Mouse (Mus musculus) heart, adult 2 months (tissue): ENCODE measurements at regions not wholly inside any gene's neighbourhood (a gene's known extent, or its start where the extent isn't known, plus 50 kb on each side); places are given as distances from the start of the nearest gene placed in this dataset.

ENCODE experiments used
- DNase-seq, 2 experiments: peaks; one replicate each; pipeline ENCODE4 v3.0.0; 2021
- H3K27ac ChIP-seq: fragments of 200-600 bp; 2 replicates; pipeline ENCODE4 v1.8.1; 2022
- H3K27me3 ChIP-seq: fragments of 200-500 bp; 2 replicates; pipeline ENCODE4 v1.6.1; 2012; ENCODE audit warnings: mild to moderate bottlenecking, low read length, inconsistent platforms, mixed read lengths; ENCODE audit not compliant: control insufficient read depth, insufficient read depth
- H3K36me3 ChIP-seq: fragments of 200-500 bp; 2 replicates; pipeline ENCODE4 v1.6.1; 2012; ENCODE audit warnings: low read length, inconsistent platforms; ENCODE audit not compliant: control insufficient read depth, insufficient read depth
- H3K4me1 ChIP-seq: fragments of 200-500 bp; 2 replicates; pipeline ENCODE4 v1.6.1; 2011; ENCODE audit warnings: low read length; ENCODE audit not compliant: control insufficient read depth, insufficient read depth
- H3K4me3 ChIP-seq: fragments of 200-600 bp; 2 replicates; pipeline ENCODE4 v1.8.1; 2022
- H3K79me2 ChIP-seq: fragments of 200-500 bp; replicated peaks from 2 replicates; pipeline ENCODE4 v1.6.1; 2012; ENCODE audit warnings: mild to moderate bottlenecking, inconsistent platforms, low read length, moderate library complexity, mixed read lengths; ENCODE audit not compliant: control insufficient read depth, insufficient read depth
- H3K9ac ChIP-seq: fragments of 200-500 bp; 2 replicates; pipeline ENCODE4 v1.6.1; 2012; ENCODE audit warnings: low read depth, mild to moderate bottlenecking, control low read depth, inconsistent platforms, low read length, mixed read lengths
- CTCF ChIP-seq: fragments of 200-600 bp; IDR thresholded peaks from 2 replicates; pipeline ENCODE4 v1.8.1; 2022; ENCODE audit warnings: antibody characterized with exemption, mild to moderate bottlenecking, moderate library complexity
- EP300 ChIP-seq: fragments of 200-500 bp; IDR thresholded peaks from 2 replicates; pipeline ENCODE4 v1.6.1; 2011; ENCODE audit warnings: low read depth, low read length, control low read depth; ENCODE audit not compliant: insufficient read depth
- POLR2A ChIP-seq: fragments of 200-500 bp; IDR thresholded peaks from 2 replicates; pipeline ENCODE4 v1.6.1; 2011; ENCODE audit warnings: mild to moderate bottlenecking, low read depth, low read length, control low read depth; ENCODE audit not compliant: insufficient read depth
- WGBS: fragments of 180-500 bp; shearing (Covaris S2); methylation state at CpG from one replicate; pipeline ENCODE4 v1.1.7; 2018; 5-methylcytosine and 5-hydroxymethylcytosine counted together
- intact Hi-C: fragments of 180-260 bp; cut with DNase I; formaldehyde crosslinking; loops from one replicate; pipeline ENCODE4 v1.15.1; 2025

- 32% methylated on average over 2 of the region's 2 CpGs for WGBS
- Histone ChIP-seq H3K36me3 (no peaks in the 10 kb centered on the region), H3K4me1 (no peaks in the 10 kb centered on the region), H3K79me2 (no peaks in the 10 kb centered on the region), H3K9ac (no peak overlapping the region), H3K27me3 (no peaks in the 10 kb centered on the region), H3K27ac (no peak overlapping the region), H3K4me3 (no peak overlapping the region)
- intact Hi-C loops, result no loop called here
- TF ChIP-seq CTCF (no peak), POLR2A (no peak)
- no peak for DNase-seq
Measured at GRCm38 (mm10) chr6:126350476-126350875, 183.8 kb upstream of the Ntf3 start.

GRCm38 (mm10) chr6:126349905-126350304 lies 183.2 kb upstream of the Ntf3 start:
- Histone ChIP-seq H3K27me3 (no peaks in the 10 kb centered on the region), H3K79me2 (no peaks in the 10 kb centered on the region), H3K9ac (no peak overlapping the region), H3K4me3 (no peak overlapping the region), H3K36me3 (no peaks in the 10 kb centered on the region), H3K4me1 (no peaks in the 10 kb centered on the region), H3K27ac (no peak overlapping the region)
- 33% methylated on average over 2 of the region's 2 CpGs for WGBS
- DNase-seq, result no peak
- intact Hi-C loops, result no loop called here
- TF ChIP-seq EP300, result no peak
- TF ChIP-seq CTCF, result no peak
- no peak for TF ChIP-seq POLR2A

DNA sequence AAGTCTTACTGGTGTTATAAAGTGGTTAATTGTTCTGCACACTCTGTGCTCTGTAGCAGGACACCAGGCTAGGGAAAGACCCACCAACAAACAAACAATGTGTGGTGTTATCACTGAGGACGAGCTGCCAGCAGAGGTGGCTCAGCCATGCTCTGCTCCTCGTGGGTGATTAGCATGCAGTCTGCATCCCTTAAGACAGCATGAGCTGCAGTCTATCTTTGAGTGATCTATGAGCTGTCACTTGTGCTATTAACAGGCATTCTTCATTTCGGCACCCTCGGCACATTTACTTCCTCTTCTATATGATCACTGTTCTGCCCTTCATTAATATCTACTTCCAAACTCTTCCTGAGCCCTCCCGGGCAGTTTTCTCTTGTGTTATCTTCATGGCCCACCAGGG lies 178.5 kb upstream of the Ntf3 start:
- no peaks in the 10 kb centered on the region for H3K79me2 ChIP-seq
- H3K27me3 ChIP-seq, result no peaks in the 10 kb centered on the region
- H3K4me3 ChIP-seq, result no peak overlapping the region
- DNase-seq, result no peak
- no peak overlapping the region for H3K9ac ChIP-seq
- no peaks in the 10 kb centered on the region for H3K36me3 ChIP-seq
- TF ChIP-seq CTCF, result no peak
- TF ChIP-seq EP300, result no peak
- TF ChIP-seq POLR2A, result no peak
- H3K4me1 ChIP-seq, result no peaks in the 10 kb centered on the region
- H3K27ac ChIP-seq, result no peak overlapping the region
- WGBS, result 47% methylated on average over 5 of the region's 5 CpGs
- intact Hi-C loops, result no loop called here

DNA sequence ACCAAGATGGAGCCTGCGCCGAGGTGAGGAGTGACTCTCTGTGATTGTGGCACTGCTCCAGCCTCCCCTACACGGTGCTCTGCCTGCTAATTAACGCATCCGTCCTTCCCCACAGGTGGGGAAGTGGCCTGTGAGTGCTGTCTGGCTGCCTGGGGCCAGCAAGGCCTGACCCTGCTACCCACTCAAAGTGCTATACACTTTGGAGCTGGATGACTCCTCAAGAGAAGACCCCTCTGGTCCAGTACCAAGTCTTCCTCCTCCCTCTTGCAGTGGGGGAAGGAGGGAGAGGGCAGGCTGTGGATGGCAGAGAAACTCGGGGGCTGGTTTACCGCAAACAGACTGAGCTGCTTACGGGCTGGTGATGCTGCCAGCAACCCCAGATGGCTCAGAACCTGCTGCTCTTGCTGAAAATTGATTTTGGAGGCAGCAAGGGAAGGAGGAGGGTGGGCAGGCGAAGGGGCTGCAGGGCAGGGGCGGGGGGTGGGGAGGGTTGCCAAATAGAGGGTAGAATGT lies 173.4 kb upstream of the Ntf3 start:
- Histone ChIP-seq H3K4me3 (no peak overlapping the region), H3K4me1 (no peaks in the 10 kb centered on the region), H3K27ac (no peak overlapping the region), H3K36me3 (no peaks in the 10 kb centered on the region), H3K79me2 (no peaks in the 10 kb centered on the region), H3K9ac (no peak overlapping the region), H3K27me3 (no peaks in the 10 kb centered on the region)
- DNase-seq, result no peak
- TF ChIP-seq EP300 (no peak), POLR2A (no peak), CTCF (no peak)
- WGBS, result 57% methylated on average over 10 of the region's 10 CpGs
- intact Hi-C loops, result no loop called here

GRCm38 (mm10) chr6:126337711-126338110 lies 171.0 kb upstream of the Ntf3 start:
- TF ChIP-seq CTCF, result no peak
- TF ChIP-seq EP300, result no peak
- TF ChIP-seq POLR2A, result no peak
- H3K9ac ChIP-seq, result no peak overlapping the region
- no peaks in the 10 kb centered on the region for H3K27me3 ChIP-seq
- intact Hi-C loops, result no loop called here
- no peaks in the 10 kb centered on the region for H3K4me1 ChIP-seq
- no peak for DNase-seq
- no peak overlapping the region for H3K4me3 ChIP-seq
- H3K36me3 ChIP-seq, result no peaks in the 10 kb centered on the region
- H3K79me2 ChIP-seq, result no peaks in the 10 kb centered on the region
- H3K27ac ChIP-seq, result no peak overlapping the region
- 77% methylated on average over 8 of the region's 8 CpGs for WGBS

DNA sequence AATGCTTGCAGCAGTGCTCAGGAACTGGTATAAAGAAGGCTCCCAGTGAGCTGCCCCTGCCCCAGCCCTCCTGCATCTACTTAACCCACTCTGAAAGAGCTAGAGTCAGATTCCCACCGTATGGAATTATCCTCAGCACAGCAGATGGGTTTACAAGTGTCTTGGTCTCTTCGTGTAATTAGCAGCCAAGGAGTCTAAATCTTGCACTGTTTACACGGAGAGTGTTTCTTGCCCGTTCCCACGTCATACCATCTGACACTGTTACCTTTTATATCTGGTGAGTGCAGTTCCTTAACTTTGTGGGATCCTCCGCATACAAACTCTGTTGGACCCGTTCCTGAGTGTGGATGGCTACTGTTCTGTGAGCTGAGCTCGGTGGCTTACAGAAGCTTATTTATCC lies 167.5 kb upstream of the Ntf3 start:
- no peak for DNase-seq
- Histone ChIP-seq H3K4me1 (no peaks in the 10 kb centered on the region), H3K9ac (no peak overlapping the region), H3K4me3 (no peak overlapping the region), H3K36me3 (no peaks in the 10 kb centered on the region), H3K27me3 (no peaks in the 10 kb centered on the region), H3K79me2 (no peaks in the 10 kb centered on the region), H3K27ac (no peak overlapping the region)
- TF ChIP-seq EP300 (no peak), CTCF (no peak), POLR2A (no peak)
- intact Hi-C loops, result no loop called here
- WGBS, result 85% methylated on average over 8 of the region's 8 CpGs
